Mouse (Mus musculus) stomach, postnatal 0 days (tissue): Measurements from ENCODE around the gene Pepd. TPM values are rescaled to one million over a fixed set of nuclear protein-coding genes. Genes with fewer than 3 reads are reported as not detected.

Experiments
- ATAC-seq: fragments of 200-750 bp; cut with Nextera tagmentation; 2 replicates; pipeline ENCODE4 v1.8.0; 2017; ENCODE audit not compliant: low FRiP score, low TSS enrichment
- DNase-seq: peaks from one replicate; pipeline ENCODE4 v3.0.0-alpha.2; 2016; ENCODE audit warnings: low spot score
- H3K27ac ChIP-seq: fragments of 300-500 bp; sonication (generic); replicated peaks from 2 replicates; pipeline ENCODE4 v1.5.1; 2014; ENCODE audit warnings: mild to moderate bottlenecking, control low read depth
- H3K27me3 ChIP-seq: fragments of 300-500 bp; sonication (generic); 2 replicates; pipeline ENCODE4 v1.6.1; 2014; ENCODE audit warnings: low read length; ENCODE audit not compliant: control insufficient read depth, insufficient read depth
- H3K36me3 ChIP-seq: fragments of 300-500 bp; sonication (generic); 2 replicates; pipeline ENCODE4 v1.6.1; 2014; ENCODE audit warnings: low read length, mixed read lengths; ENCODE audit not compliant: control insufficient read depth, insufficient read depth
- H3K4me1 ChIP-seq: fragments of 300-500 bp; sonication (generic); replicated peaks from 2 replicates; pipeline ENCODE4 v1.6.1; 2014; ENCODE audit warnings: antibody characterized with exemption; ENCODE audit not compliant: control insufficient read depth, insufficient read depth
- H3K4me2 ChIP-seq: fragments of 300-500 bp; sonication (generic); replicated peaks from 2 replicates; pipeline ENCODE4 v1.6.1; 2014; ENCODE audit warnings: low read depth, mild to moderate bottlenecking, control low read depth, moderate library complexity
- H3K4me3 ChIP-seq: fragments of 300-500 bp; sonication (generic); 2 replicates; pipeline ENCODE4 v1.5.1; 2014; ENCODE audit warnings: low read depth, low read length, control low read depth
- H3K9ac ChIP-seq: fragments of 300-500 bp; sonication (generic); 2 replicates; pipeline ENCODE4 v1.6.1; 2014; ENCODE audit warnings: mild to moderate bottlenecking, low read length, control low read depth, mixed read lengths
- H3K9me3 ChIP-seq: fragments of 300-500 bp; sonication (generic); 2 replicates; pipeline ENCODE4 v1.6.1; 2016; ENCODE audit warnings: low read length; ENCODE audit not compliant: control insufficient read depth
- CTCF ChIP-seq: IDR thresholded peaks from 2 replicates; pipeline ENCODE4 v1.5.1; 2016; ENCODE audit warnings: antibody characterized with exemption, low read depth, mild to moderate bottlenecking, moderate library complexity
- EP300 ChIP-seq: optimal IDR thresholded peaks from 2 replicates; pipeline ENCODE3; 2016; ENCODE audit warnings: antibody characterized with exemption
- WGBS: fragments of 180-500 bp; shearing (Covaris S2); extraction: QIAGEN DNeasy Blood & Tissue Kit; methylation state at CpG from one replicate; pipeline ENCODE4 v1.1.7; 2014; 5-methylcytosine and 5-hydroxymethylcytosine counted together
- polyA plus RNA-seq: library from polyadenylated mRNA; unstranded; fragments of >200 nt; fragmentation: Nextera tagmentation; extraction: Ambion mirVana; gene quantifications from 2 replicates; pipeline ENCODE4 v1.2.1, GENCODE M21; 2015

The Pepd gene
- polyA plus RNA-seq, 1 experiment from 2014 or later, result 48.7 TPM

DNA sequence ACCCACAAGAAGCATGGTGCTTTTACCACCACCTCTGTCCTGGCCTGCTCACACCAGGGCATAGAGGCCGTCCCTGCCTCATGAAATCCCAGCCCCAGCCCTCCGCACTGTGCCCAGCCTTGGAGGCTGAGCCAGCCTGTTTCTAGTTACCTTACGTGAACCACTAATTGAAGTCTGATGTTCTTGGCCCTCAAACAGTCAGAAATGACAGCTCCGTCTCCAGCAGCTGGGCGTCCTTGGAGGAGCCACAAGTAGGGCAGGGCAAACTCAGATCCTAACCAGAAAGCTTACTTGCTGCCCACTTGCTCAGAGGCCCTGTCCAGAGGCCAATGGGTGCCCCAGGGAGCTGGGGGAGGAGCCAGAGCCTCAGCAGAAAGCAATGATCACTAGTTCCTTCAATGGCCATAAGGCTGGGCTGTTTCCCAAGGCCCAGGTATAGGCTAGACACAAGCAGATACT is 130.6 kb downstream of the Pepd start:
- Histone ChIP-seq H3K36me3 (peaks cover 17% of the 10 kb centered on the region), H3K4me1 (no peaks in the 10 kb centered on the region), H3K27ac (no peak overlapping the region), H3K9ac (no peak overlapping the region), H3K4me3 (no peak overlapping the region), H3K27me3 (no peaks in the 10 kb centered on the region), H3K9me3 (no peaks in the 10 kb centered on the region), H3K4me2 (no peak overlapping the region)
- peak; percentile 23; the same call in 1 of the 2 replicates for TF ChIP-seq CTCF
- no peak for TF ChIP-seq EP300
- DNase-seq, result peak; percentile 24
- no peak for ATAC-seq
- WGBS, result 94% methylated on average over 5 of the region's 5 CpGs

- Histone ChIP-seq H3K4me2 (no peak overlapping the region), H3K27ac (no peak overlapping the region), H3K4me1 (no peaks in the 10 kb centered on the region), H3K9me3 (no peaks in the 10 kb centered on the region), H3K27me3 (no peaks in the 10 kb centered on the region), H3K4me3 (no peak overlapping the region), H3K36me3 (peaks cover 17% of the 10 kb centered on the region), H3K9ac (no peak overlapping the region)
- 92% methylated on average over 10 of the region's 10 CpGs for WGBS
- DNase-seq (no peak), ATAC-seq (no peak)
- TF ChIP-seq CTCF (no peak), EP300 (no peak)
These were observed 131.2 kb downstream of the Pepd start for GRCm38 (mm10) chr7:35043266-35043817.

DNA sequence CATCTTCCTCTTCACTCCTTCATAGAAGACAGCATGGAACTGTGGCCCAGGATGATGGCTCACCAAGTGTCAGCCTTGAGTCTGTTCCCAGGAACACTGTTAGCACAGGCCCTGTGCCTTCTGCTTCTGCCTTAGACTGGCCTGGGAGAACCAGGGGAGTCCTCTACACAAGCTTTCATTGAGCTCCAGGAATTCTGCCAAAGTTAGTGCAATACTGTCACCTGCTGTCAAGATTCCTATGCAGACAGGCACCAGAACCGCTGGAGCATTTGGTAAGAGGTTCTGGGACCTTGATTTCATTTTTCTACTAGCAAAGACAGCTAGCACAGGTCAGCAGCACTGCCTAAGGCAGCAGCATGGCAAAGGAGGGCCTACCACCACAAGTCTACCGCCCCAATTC is 132.5 kb downstream of the Pepd start:
- no peak for TF ChIP-seq EP300
- Histone ChIP-seq H3K36me3 (peaks cover 17% of the 10 kb centered on the region), H3K4me1 (no peaks in the 10 kb centered on the region), H3K9me3 (no peaks in the 10 kb centered on the region), H3K4me3 (no peak overlapping the region), H3K27me3 (no peaks in the 10 kb centered on the region), H3K27ac (no peak overlapping the region), H3K4me2 (no peak overlapping the region), H3K9ac (no peak overlapping the region)
- DNase-seq, result no peak
- WGBS, result 84% methylated on average over 2 of the region's 2 CpGs
- no peak for ATAC-seq

DNA sequence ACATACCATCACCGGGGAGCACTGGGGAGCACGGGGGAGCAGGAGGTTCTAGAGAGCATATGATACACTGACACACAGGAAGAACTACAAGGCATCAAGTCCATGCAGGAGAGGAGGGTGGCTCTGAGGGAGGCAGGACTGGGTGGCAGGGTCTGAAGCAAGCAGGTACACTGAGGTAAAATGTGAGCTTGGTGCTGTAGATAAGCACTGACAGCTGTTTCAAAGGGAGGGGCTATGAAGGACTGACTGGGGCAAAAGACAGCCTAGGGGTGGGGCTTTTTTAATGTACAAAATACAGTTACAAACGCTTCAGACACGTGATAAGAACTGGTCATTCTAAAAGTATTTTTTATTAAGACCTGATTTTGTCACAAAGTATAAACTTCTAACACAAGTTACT is 133.9 kb downstream of the Pepd start:
- ATAC-seq (no peak), DNase-seq (no peak)
- no peaks in the 10 kb centered on the region for H3K27me3 ChIP-seq
- 74% methylated on average over 4 of the region's 4 CpGs for WGBS
- TF ChIP-seq CTCF (no peak), EP300 (no peak)
- H3K4me2 ChIP-seq, result no peak overlapping the region
- H3K4me3 ChIP-seq, result no peak overlapping the region
- peaks cover 22% of the 10 kb centered on the region for H3K36me3 ChIP-seq
- H3K9ac ChIP-seq, result no peak overlapping the region
- no peaks in the 10 kb centered on the region for H3K4me1 ChIP-seq
- no peak overlapping the region for H3K27ac ChIP-seq
- H3K9me3 ChIP-seq, result no peaks in the 10 kb centered on the region

GRCm38 (mm10) chr7:35050540-35050939 is 138.4 kb downstream of the Pepd start:
- no peak for TF ChIP-seq EP300
- no peak for TF ChIP-seq CTCF
- Histone ChIP-seq H3K9ac (no peak overlapping the region), H3K4me1 (0 out of 2 replicates have a peak, but pooled peaks cover 3% of the 10 kb centered on the region), H3K36me3 (peaks cover 5% of the 10 kb centered on the region; the same call in 1 of the 2 replicates), H3K27ac (no peak overlapping the region), H3K4me3 (no peak overlapping the region), H3K4me2 (no peak overlapping the region), H3K27me3 (no peaks in the 10 kb centered on the region), H3K9me3 (no peaks in the 10 kb centered on the region)
- DNase-seq, result no peak
- ATAC-seq, result no peak
- WGBS, result 95% methylated on average over 12 of the region's 12 CpGs

GRCm38 (mm10) chr7:35053161-35053560 is 141.0 kb downstream of the Pepd start:
- peaks cover 5% of the 10 kb centered on the region; the same call in 1 of the 2 replicates for H3K36me3 ChIP-seq
- no peak for TF ChIP-seq CTCF
- no peak overlapping the region for H3K4me2 ChIP-seq
- ATAC-seq (no peak), DNase-seq (no peak)
- no peaks in the 10 kb centered on the region for H3K9me3 ChIP-seq
- no peaks in the 10 kb centered on the region for H3K27me3 ChIP-seq
- WGBS, result 72% methylated on average over 3 of the region's 3 CpGs
- no peak overlapping the region for H3K27ac ChIP-seq
- no peak overlapping the region for H3K9ac ChIP-seq
- H3K4me1 ChIP-seq, result 0 out of 2 replicates have a peak, but pooled peaks cover 3% of the 10 kb centered on the region
- no peak overlapping the region for H3K4me3 ChIP-seq
